Mouse (Mus musculus) C2C12 (cell line): ENCODE measurements at regions not wholly inside any gene's neighbourhood (a gene's known extent, or its start where the extent isn't known, plus 50 kb on each side); places are given as distances from the start of the nearest gene placed in this dataset.

Source experiments
- H3K27me3 ChIP-seq: one replicate; pipeline ENCODE4 v1.6.1; 2011; ENCODE audit not compliant: control insufficient read depth, insufficient read depth, insufficient read length
- H3K36me3 ChIP-seq: one replicate; pipeline ENCODE4 v1.6.1; 2011; ENCODE audit not compliant: control insufficient read depth, insufficient read depth
- H3K4me3 ChIP-seq: one replicate; pipeline ENCODE4 v1.5.1; 2011; ENCODE audit warnings: mild to moderate bottlenecking, control low read depth; ENCODE audit not compliant: poor library complexity, insufficient read depth, severe bottlenecking
- H3K79me2 ChIP-seq: one replicate; pipeline ENCODE4 v1.6.1; 2011; ENCODE audit not compliant: control insufficient read depth, insufficient read depth
- H3K79me3 ChIP-seq: one replicate; pipeline ENCODE4 v1.6.1; 2011; ENCODE audit warnings: low read depth, control low read depth
- H3ac ChIP-seq: one replicate; pipeline ENCODE3; 2011; ENCODE audit warnings: low read depth; ENCODE audit not compliant: control insufficient read depth, insufficient read length
- CEBPB ChIP-seq: IDR thresholded peaks from one replicate; pipeline ENCODE4 v1.6.1; 2011; ENCODE audit warnings: low read depth, mild to moderate bottlenecking, control low read depth, moderate library complexity
- CTCF ChIP-seq: IDR thresholded peaks from one replicate; pipeline ENCODE4 v1.5.1; 2011; ENCODE audit not compliant: control insufficient read depth, insufficient read depth, insufficient read length
- FOSL1 ChIP-seq: IDR thresholded peaks from one replicate; pipeline ENCODE4 v1.8.0; 2011; ENCODE audit warnings: mild to moderate bottlenecking, low read length; ENCODE audit not compliant: poor library complexity, insufficient read depth, severe bottlenecking
- MAX ChIP-seq: IDR thresholded peaks from one replicate; pipeline ENCODE4 v1.6.1; 2011; ENCODE audit warnings: mild to moderate bottlenecking, control low read depth
- MYOD1 ChIP-seq: IDR thresholded peaks from one replicate; pipeline ENCODE4 v1.6.1; 2011; ENCODE audit warnings: low read depth; ENCODE audit not compliant: control insufficient read depth, insufficient read length
- MYOG ChIP-seq: IDR thresholded peaks from one replicate; pipeline ENCODE4 v1.6.1; 2011; ENCODE audit not compliant: control insufficient read depth, insufficient read length; ENCODE audit errors: extremely low read depth
- USF1 ChIP-seq: IDR thresholded peaks from one replicate; pipeline ENCODE4 v1.6.1; 2011; ENCODE audit warnings: low read depth, mild to moderate bottlenecking, control low read depth, moderate library complexity

DNA sequence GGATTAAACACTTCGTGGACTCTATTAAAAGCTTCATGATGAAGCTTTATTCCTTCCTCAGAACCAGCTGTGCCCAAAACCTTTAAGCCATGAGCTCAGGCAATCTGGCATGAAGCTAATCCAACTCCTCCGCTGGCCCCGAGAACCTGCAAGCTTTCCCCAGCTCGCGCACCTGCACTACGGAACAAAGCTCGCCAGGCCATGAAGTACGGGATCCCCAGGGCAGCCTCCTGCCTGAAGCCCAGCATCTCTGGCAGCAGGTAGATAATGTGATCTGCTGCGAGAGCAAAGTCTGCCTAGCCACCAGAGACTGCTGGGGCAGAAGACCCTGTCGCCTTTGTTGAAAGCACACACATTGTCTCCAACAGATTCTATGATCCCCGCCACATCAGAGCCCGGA lies 108.9 kb downstream of the Gm9376 start:
- no peaks in the 10 kb centered on the region for H3K36me3 ChIP-seq
- no peaks in the 10 kb centered on the region for H3K79me2 ChIP-seq

DNA sequence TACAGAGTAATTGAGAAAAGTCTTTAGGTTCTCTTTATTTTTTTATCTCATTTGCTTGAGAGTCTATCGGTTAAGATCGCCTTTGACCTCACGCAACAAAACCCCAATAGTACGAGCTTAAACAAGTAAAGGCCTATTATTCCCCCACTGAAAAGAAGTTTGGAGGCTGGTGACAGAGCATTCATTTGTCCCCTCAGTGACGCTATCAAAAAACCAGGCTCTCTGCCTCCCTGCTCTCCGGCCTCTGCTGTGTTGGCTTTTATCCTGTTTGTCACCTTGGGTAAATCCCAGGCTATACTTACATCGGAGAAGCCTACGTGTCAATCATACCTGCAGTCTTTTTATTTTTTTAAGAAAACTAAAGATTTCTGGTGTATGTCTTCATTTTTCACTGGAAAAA lies 112.9 kb downstream of the Gm9376 start:
- Histone ChIP-seq H3K4me3 (no peak overlapping the region), H3K79me3 (no peaks in the 10 kb centered on the region), H3K36me3 (no peaks in the 10 kb centered on the region), H3K27me3 (peaks cover 3% of the 10 kb centered on the region), H3K79me2 (no peaks in the 10 kb centered on the region), H3ac (no peak overlapping the region)
- TF ChIP-seq MYOG (no peak), CTCF (no peak), CEBPB (no peak), MAX (no peak), MYOD1 (no peak), FOSL1 (no peak)

More for the DNA sequence above, 108.9 kb downstream of the Gm9376 start:
- H3ac ChIP-seq = no peak overlapping the region
- TF ChIP-seq MAX = no peak
- TF ChIP-seq FOSL1 = no peak
- no peak for TF ChIP-seq MYOG
- no peak for TF ChIP-seq MYOD1
- no peak for TF ChIP-seq USF1
- H3K4me3 ChIP-seq = no peak overlapping the region
- no peaks in the 10 kb centered on the region for H3K79me3 ChIP-seq
- H3K27me3 ChIP-seq = peaks cover 7% of the 10 kb centered on the region

- H3ac ChIP-seq = no peak overlapping the region
- H3K36me3 ChIP-seq = no peaks in the 10 kb centered on the region
- TF ChIP-seq MYOG = no peak
- TF ChIP-seq CEBPB = no peak
- TF ChIP-seq FOSL1 = no peak
- TF ChIP-seq MYOD1 = no peak
- no peak for TF ChIP-seq MAX
- TF ChIP-seq CTCF = no peak
- no peak for TF ChIP-seq USF1
- H3K79me2 ChIP-seq = no peaks in the 10 kb centered on the region
- no peaks in the 10 kb centered on the region for H3K79me3 ChIP-seq
- peaks cover 7% of the 10 kb centered on the region for H3K27me3 ChIP-seq
- H3K4me3 ChIP-seq = no peak overlapping the region
These were observed 118.8 kb downstream of the Gm9376 start for GRCm38 (mm10) chr14:118385529-118385932.

DNA sequence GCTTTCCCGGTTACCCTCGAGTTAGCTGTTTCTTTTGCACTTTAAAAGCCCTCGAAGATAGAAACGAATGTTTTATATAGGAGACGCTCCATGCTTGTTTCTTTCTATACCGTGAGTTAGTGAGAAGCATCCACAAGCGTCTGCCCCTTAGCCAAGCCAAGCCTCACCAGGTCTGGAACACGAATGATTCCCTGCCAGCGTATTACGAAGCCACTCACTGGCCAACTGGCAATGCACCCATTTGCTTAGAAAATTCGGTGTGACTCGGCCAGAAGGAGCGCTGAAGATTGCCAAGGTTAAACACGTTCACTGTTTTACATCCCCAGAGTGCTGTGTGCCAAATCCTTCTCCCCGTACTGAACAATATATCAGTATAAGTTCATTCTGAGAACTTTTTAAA lies 121.3 kb downstream of the Gm9376 start:
- Histone ChIP-seq H3K79me2 (no peaks in the 10 kb centered on the region), H3K4me3 (no peak overlapping the region), H3K27me3 (peaks cover 7% of the 10 kb centered on the region), H3K79me3 (no peaks in the 10 kb centered on the region), H3K36me3 (no peaks in the 10 kb centered on the region), H3ac (no peak overlapping the region)
- no peak for TF ChIP-seq MAX

GRCm38 (mm10) chr14:118390790-118391189 lies 124.0 kb downstream of the Gm9376 start:
- TF ChIP-seq CEBPB = no peak
- TF ChIP-seq CTCF = no peak
- no peak for TF ChIP-seq MYOG
- no peak for TF ChIP-seq MYOD1
- TF ChIP-seq FOSL1 = no peak
- no peak for TF ChIP-seq USF1
- TF ChIP-seq MAX = no peak
- Histone ChIP-seq H3K27me3 (peaks cover 7% of the 10 kb centered on the region), H3K36me3 (no peaks in the 10 kb centered on the region), H3K79me2 (no peaks in the 10 kb centered on the region), H3K79me3 (no peaks in the 10 kb centered on the region), H3K4me3 (no peak overlapping the region), H3ac (no peak overlapping the region)

GRCm38 (mm10) chr14:118391561-118391960 lies 124.8 kb downstream of the Gm9376 start:
- no peaks in the 10 kb centered on the region for H3K79me2 ChIP-seq
- H3ac ChIP-seq = no peak overlapping the region
- peaks cover 7% of the 10 kb centered on the region for H3K27me3 ChIP-seq
- H3K79me3 ChIP-seq = no peaks in the 10 kb centered on the region
- H3K4me3 ChIP-seq = no peak overlapping the region
- TF ChIP-seq MYOD1 (no peak), FOSL1 (no peak), MAX (no peak), USF1 (no peak), MYOG (no peak), CEBPB (no peak), CTCF (no peak)
- H3K36me3 ChIP-seq = no peaks in the 10 kb centered on the region
